Mouse (Mus musculus): ENCODE measurements around the gene Zan. TPM values are rescaled to one million over a fixed set of nuclear protein-coding genes. Genes with fewer than 3 reads are reported as not detected.
A peak's percentile ranks its signal among the peaks of the same experiment; 100 is the strongest.

The Zan gene
- polyA plus RNA-seq, 1 experiment from 2014 or later, result 0.11 TPM

- no peak for ATAC-seq (ENCODE audit: low FRiP score, low TSS enrichment)
Measured at GRCm38 (mm10) chr5:137425648-137426047, 51.2 kb downstream of the Zan start.

GRCm38 (mm10) chr5:137419841-137420240 lies 57.0 kb downstream of the Zan start:
- no peak for ATAC-seq (ENCODE audit: low FRiP score, low TSS enrichment)
- Histone ChIP-seq H3K9me3 (ENCODE audit: low read length) (no peaks in the 10 kb centered on the region), H3K27me3 (ENCODE audit: insufficient read depth, low read length) (no peaks in the 10 kb centered on the region), H3K4me2 (replicated peaks; ENCODE audit: low read depth, low read length) (no peak overlapping the region), H3K36me3 (ENCODE audit: insufficient read depth, low read length) (no peaks in the 10 kb centered on the region), H3K9ac (replicated peaks; ENCODE audit: low read length) (no peak overlapping the region), H3K4me1 (ENCODE audit: insufficient read depth, low read length) (peaks cover 5% of the 10 kb centered on the region), H3K4me3 (ENCODE audit: low read length) (no peak overlapping the region), H3K27ac (ENCODE audit: low read length) (no peak overlapping the region)
- WGBS, result 85% methylated on average over 4 of the region's 4 CpGs

More at GRCm38 (mm10) chr5:137425648-137426047, 51.2 kb downstream of the Zan start:
- Histone ChIP-seq H3K4me1 (ENCODE audit: insufficient read depth, low read length) (no peaks in the 10 kb centered on the region), H3K36me3 (ENCODE audit: insufficient read depth, low read length) (no peaks in the 10 kb centered on the region), H3K9ac (replicated peaks; ENCODE audit: low read length) (no peak overlapping the region), H3K27ac (ENCODE audit: low read length) (no peak overlapping the region), H3K27me3 (ENCODE audit: insufficient read depth, low read length) (no peaks in the 10 kb centered on the region), H3K4me3 (ENCODE audit: low read length) (no peak overlapping the region), H3K9me3 (ENCODE audit: low read length) (no peaks in the 10 kb centered on the region), H3K4me2 (replicated peaks; ENCODE audit: low read depth, low read length) (no peak overlapping the region)
- WGBS, result 50% methylated on average over 6 of the region's 6 CpGs

GRCm38 (mm10) chr5:137419105-137419504 lies 57.8 kb downstream of the Zan start:
- ATAC-seq (ENCODE audit: low FRiP score, low TSS enrichment), result 0 out of 2 replicates have a peak, but pooled peaks have one; percentile 49
- Histone ChIP-seq H3K36me3 (ENCODE audit: insufficient read depth, low read length) (no peaks in the 10 kb centered on the region), H3K9ac (replicated peaks; ENCODE audit: low read length) (no peak overlapping the region), H3K27ac (ENCODE audit: low read length) (no peak overlapping the region), H3K4me1 (ENCODE audit: insufficient read depth, low read length) (peaks cover 5% of the 10 kb centered on the region), H3K27me3 (ENCODE audit: insufficient read depth, low read length) (no peaks in the 10 kb centered on the region), H3K4me3 (ENCODE audit: low read length) (no peak overlapping the region), H3K4me2 (replicated peaks; ENCODE audit: low read depth, low read length) (no peak overlapping the region), H3K9me3 (ENCODE audit: low read length) (no peaks in the 10 kb centered on the region)
- WGBS, result 52% methylated on average over 9 of the region's 9 CpGs

- Histone ChIP-seq H3K9me3 (ENCODE audit: low read length) (no peaks in the 10 kb centered on the region), H3K4me1 (ENCODE audit: insufficient read depth, low read length) (peaks cover 5% of the 10 kb centered on the region), H3K4me3 (ENCODE audit: low read length) (no peak overlapping the region), H3K36me3 (ENCODE audit: insufficient read depth, low read length) (no peaks in the 10 kb centered on the region), H3K27ac (ENCODE audit: low read length) (no peak overlapping the region), H3K9ac (replicated peaks; ENCODE audit: low read length) (no peak overlapping the region), H3K27me3 (ENCODE audit: insufficient read depth, low read length) (no peaks in the 10 kb centered on the region), H3K4me2 (replicated peaks; ENCODE audit: low read depth, low read length) (no peak overlapping the region)
- no peak for ATAC-seq (ENCODE audit: low FRiP score, low TSS enrichment)
- 56% methylated on average over 5 of the region's 5 CpGs for WGBS
Measured at GRCm38 (mm10) chr5:137414253-137414652, 62.6 kb downstream of the Zan start.

- Histone ChIP-seq H3K36me3 (ENCODE audit: insufficient read depth, low read length) (no peaks in the 10 kb centered on the region), H3K4me3 (ENCODE audit: low read length) (no peak overlapping the region), H3K27me3 (ENCODE audit: insufficient read depth, low read length) (no peaks in the 10 kb centered on the region), H3K4me1 (ENCODE audit: insufficient read depth, low read length) (peaks cover 4% of the 10 kb centered on the region; the same call in 1 of the 2 replicates), H3K27ac (ENCODE audit: low read length) (no peak overlapping the region), H3K9ac (replicated peaks; ENCODE audit: low read length) (no peak overlapping the region), H3K4me2 (replicated peaks; ENCODE audit: low read depth, low read length) (no peak overlapping the region), H3K9me3 (ENCODE audit: low read length) (no peaks in the 10 kb centered on the region)
- ATAC-seq (ENCODE audit: low FRiP score, low TSS enrichment), result no peak
- 67% methylated on average over 8 of the region's 8 CpGs for WGBS
Measured at GRCm38 (mm10) chr5:137411235-137411634, 65.6 kb downstream of the Zan start.

- ATAC-seq (ENCODE audit: low FRiP score, low TSS enrichment), result no peak
- no peak overlapping the region for H3K27ac ChIP-seq (ENCODE audit: low read length)
- no peak overlapping the region for H3K9ac ChIP-seq (replicated peaks; ENCODE audit: low read length)
- WGBS, result 87% methylated on average over 3 of the region's 3 CpGs
- no peaks in the 10 kb centered on the region for H3K36me3 ChIP-seq (ENCODE audit: insufficient read depth, low read length)
- no peaks in the 10 kb centered on the region for H3K27me3 ChIP-seq (ENCODE audit: insufficient read depth, low read length)
- H3K4me2 ChIP-seq (replicated peaks; ENCODE audit: low read depth, low read length), result no peak overlapping the region
- peaks cover 4% of the 10 kb centered on the region; the same call in 1 of the 2 replicates for H3K4me1 ChIP-seq (ENCODE audit: insufficient read depth, low read length)
- H3K9me3 ChIP-seq (ENCODE audit: low read length), result no peaks in the 10 kb centered on the region
- H3K4me3 ChIP-seq (ENCODE audit: low read length), result no peak overlapping the region
Measured at GRCm38 (mm10) chr5:137410549-137410948, 66.3 kb downstream of the Zan start.

GRCm38 (mm10) chr5:137410066-137410465 lies 66.8 kb downstream of the Zan start:
- whole genome bisulfite sequencing, result 61% methylated on average over 3 of the region's 3 CpGs
- Histone ChIP-seq H3K27me3 (ENCODE audit: insufficient read depth, low read length) (no peaks in the 10 kb centered on the region), H3K36me3 (ENCODE audit: insufficient read depth, low read length) (no peaks in the 10 kb centered on the region), H3K4me2 (replicated peaks; ENCODE audit: low read depth, low read length) (no peak overlapping the region), H3K27ac (ENCODE audit: low read length) (no peak overlapping the region), H3K9ac (replicated peaks; ENCODE audit: low read length) (no peak overlapping the region), H3K4me1 (ENCODE audit: insufficient read depth, low read length) (peaks cover 4% of the 10 kb centered on the region; the same call in 1 of the 2 replicates), H3K4me3 (ENCODE audit: low read length) (no peak overlapping the region), H3K9me3 (ENCODE audit: low read length) (no peaks in the 10 kb centered on the region)
- ATAC-seq (ENCODE audit: low FRiP score, low TSS enrichment), result no peak

GRCm38 (mm10) chr5:137409451-137409850 lies 67.4 kb downstream of the Zan start:
- H3K27ac ChIP-seq (ENCODE audit: low read length), result no peak overlapping the region
- H3K9ac ChIP-seq (replicated peaks; ENCODE audit: low read length), result no peak overlapping the region
- no peak overlapping the region for H3K4me3 ChIP-seq (ENCODE audit: low read length)
- H3K36me3 ChIP-seq (ENCODE audit: insufficient read depth, low read length), result no peaks in the 10 kb centered on the region
- no peak overlapping the region for H3K4me2 ChIP-seq (replicated peaks; ENCODE audit: low read depth, low read length)
- H3K4me1 ChIP-seq (ENCODE audit: insufficient read depth, low read length), result peaks cover 4% of the 10 kb centered on the region; the same call in 1 of the 2 replicates
- ATAC-seq (ENCODE audit: low FRiP score, low TSS enrichment), result no peak
- 72% methylated on average over 6 of the region's 6 CpGs for WGBS
- no peaks in the 10 kb centered on the region for H3K27me3 ChIP-seq (ENCODE audit: insufficient read depth, low read length)
- H3K9me3 ChIP-seq (ENCODE audit: low read length), result no peaks in the 10 kb centered on the region

- WGBS, result 68% methylated on average over 2 of the region's 2 CpGs
- H3K4me1 ChIP-seq (ENCODE audit: insufficient read depth, low read length), result peaks cover 4% of the 10 kb centered on the region; the same call in 1 of the 2 replicates
- H3K4me3 ChIP-seq (ENCODE audit: low read length), result no peak overlapping the region
- ATAC-seq (ENCODE audit: low FRiP score, low TSS enrichment), result no peak
- no peak overlapping the region for H3K9ac ChIP-seq (replicated peaks; ENCODE audit: low read length)
- H3K9me3 ChIP-seq (ENCODE audit: low read length), result no peaks in the 10 kb centered on the region
- H3K4me2 ChIP-seq (replicated peaks; ENCODE audit: low read depth, low read length), result no peak overlapping the region
- no peaks in the 10 kb centered on the region for H3K27me3 ChIP-seq (ENCODE audit: insufficient read depth, low read length)
- no peak overlapping the region for H3K27ac ChIP-seq (ENCODE audit: low read length)
- no peaks in the 10 kb centered on the region for H3K36me3 ChIP-seq (ENCODE audit: insufficient read depth, low read length)
Measured at GRCm38 (mm10) chr5:137404081-137404480, 72.8 kb downstream of the Zan start.

- no peak overlapping the region for H3K4me3 ChIP-seq (ENCODE audit: low read length)
- H3K27me3 ChIP-seq (ENCODE audit: insufficient read depth, low read length), result no peaks in the 10 kb centered on the region
- H3K9me3 ChIP-seq (ENCODE audit: low read length), result no peaks in the 10 kb centered on the region
- H3K9ac ChIP-seq (replicated peaks; ENCODE audit: low read length), result no peak overlapping the region
- no peak overlapping the region for H3K27ac ChIP-seq (ENCODE audit: low read length)
- no peak for ATAC-seq (ENCODE audit: low FRiP score, low TSS enrichment)
- H3K36me3 ChIP-seq (ENCODE audit: insufficient read depth, low read length), result no peaks in the 10 kb centered on the region
- WGBS, result 54% methylated on average over 7 of the region's 7 CpGs
- no peak overlapping the region for H3K4me2 ChIP-seq (replicated peaks; ENCODE audit: low read depth, low read length)
- no peaks in the 10 kb centered on the region for H3K4me1 ChIP-seq (ENCODE audit: insufficient read depth, low read length)
Measured at GRCm38 (mm10) chr5:137394456-137394855, 82.4 kb downstream of the Zan start.

Measured in kidney, embryonic 16.5 days (tissue).